Mouse (Mus musculus): ENCODE results near the gene 5730455P16Rik.
"Not testable (repeated sequence)": the region's sequence is repeated elsewhere in the genome, so short reads cannot be mapped to it uniquely, and the experiment has no call there.

5730455P16Rik gene

DNA sequence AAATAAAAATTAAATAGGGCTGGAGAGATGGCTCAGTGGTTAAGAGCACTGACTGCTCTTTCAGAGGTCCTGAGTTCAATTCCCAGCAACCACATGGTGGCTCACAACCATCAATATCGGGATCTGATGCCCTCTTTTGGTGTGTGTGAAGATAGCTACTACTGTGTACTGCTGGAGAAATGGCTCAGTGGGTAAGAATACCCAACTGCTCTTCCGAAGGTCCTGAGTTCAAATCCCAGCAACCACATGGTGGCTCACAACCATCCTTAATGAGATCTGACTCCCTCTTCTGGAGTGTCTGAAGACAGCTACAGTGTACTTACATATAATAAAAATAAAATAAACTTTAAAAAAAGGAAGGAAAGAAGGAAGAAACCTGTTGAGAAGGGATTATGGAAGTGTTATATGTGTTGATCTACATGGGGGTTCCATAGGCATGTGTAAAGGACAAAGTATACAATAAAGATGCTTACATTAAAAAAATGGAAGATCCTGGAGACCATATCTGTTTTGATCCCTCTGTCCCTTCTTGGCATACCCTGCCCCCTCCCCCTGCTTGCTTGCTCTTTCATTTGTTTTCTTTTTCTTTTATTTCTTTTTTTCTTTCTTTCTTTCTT, 726 bp upstream of the 5730455P16Rik start:
- not testable (repeated sequence) for DNase-seq

DNA sequence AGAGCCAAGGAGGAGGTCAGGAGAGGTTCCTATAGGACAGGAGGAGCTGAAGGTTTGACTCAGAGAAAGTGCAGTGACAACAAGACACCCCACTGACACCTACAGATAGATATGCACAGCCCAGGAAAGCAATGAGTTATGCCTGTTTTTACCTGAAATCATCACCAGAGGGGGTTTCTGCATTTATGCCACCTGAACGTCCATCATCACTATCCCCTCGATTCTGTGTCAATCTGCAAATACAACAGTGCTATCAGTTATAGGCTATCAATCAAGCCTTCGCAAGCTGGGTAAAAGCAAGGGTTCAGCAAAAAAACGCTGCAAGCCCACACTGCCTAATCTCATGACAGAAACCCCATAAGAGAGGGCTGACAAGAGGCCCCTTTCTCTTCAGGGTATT, 1.2 kb downstream of the 5730455P16Rik start:
- DNase-seq: no peak

DNA sequence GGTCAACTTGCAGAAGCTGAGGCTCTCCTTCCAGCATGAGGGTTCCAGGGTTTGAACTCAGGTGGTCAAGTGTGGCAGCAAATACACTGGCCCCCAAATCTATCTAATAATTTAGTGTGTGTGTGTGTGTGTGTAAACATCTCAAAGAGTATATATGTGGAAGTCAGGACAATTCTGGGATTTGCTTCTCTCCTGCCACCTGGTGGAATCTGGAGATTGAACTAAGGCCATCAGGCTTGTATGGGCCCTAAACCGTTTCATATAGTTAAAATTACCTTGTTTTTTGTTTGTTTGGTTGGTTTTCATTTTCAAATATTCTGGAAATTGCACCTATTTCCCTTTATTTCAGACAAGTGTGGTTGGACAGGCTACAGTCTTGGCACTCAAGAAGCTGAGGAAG, 8.9 kb downstream of the 5730455P16Rik start:
- no peak for DNase-seq

DNA sequence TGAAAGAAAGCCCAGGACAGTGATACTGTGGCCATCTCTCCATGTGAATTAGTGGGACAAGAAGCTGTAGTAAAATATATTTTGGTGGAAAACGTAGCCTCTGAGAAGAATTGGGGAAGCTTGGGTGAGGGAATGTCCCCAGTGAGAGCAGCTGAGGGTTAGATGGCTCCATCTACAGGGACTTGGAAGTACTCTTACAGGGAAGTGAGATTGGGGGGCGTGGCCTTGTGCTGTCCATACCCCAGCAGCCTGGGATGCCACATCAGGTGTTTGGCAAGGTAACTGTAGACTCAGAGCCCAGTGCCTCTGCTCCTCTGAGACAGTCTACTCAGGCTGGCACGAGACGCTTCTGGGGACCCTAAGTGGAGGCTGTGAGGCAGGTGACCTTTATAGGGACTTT, 23.0 kb downstream of the 5730455P16Rik start:
- DNase-seq: peak in 1 of 2 experiments; percentile 24

DNA sequence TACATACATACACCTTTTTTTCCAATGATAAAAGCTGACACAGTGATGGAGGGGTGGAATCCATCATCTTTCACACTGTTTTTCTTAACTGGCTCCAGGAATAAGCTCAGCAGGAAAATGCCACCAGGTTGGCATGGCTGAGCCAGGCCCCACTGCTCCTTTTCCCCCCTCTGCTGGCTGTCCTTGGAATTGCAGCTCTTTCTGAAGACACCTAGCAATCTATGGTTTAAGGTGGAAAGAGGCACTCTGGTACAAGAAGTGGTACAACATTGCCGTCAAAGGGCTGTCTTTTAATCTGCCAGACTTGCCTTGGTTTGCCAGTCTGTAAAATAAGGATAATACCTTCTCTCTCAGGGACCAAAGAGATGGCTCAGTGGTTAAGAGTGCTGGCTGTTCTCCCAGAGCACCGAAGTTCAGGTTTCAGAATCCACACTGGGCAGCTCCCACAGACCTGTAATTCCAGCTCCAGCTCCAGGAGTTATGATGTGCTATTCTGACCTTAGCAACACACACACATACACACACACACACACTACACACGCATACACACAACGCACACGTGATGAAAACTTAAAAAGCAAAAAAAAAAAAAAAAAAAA, 25.9 kb downstream of the 5730455P16Rik start:
- peak; percentile 43 to 84 for DNase-seq

DNA sequence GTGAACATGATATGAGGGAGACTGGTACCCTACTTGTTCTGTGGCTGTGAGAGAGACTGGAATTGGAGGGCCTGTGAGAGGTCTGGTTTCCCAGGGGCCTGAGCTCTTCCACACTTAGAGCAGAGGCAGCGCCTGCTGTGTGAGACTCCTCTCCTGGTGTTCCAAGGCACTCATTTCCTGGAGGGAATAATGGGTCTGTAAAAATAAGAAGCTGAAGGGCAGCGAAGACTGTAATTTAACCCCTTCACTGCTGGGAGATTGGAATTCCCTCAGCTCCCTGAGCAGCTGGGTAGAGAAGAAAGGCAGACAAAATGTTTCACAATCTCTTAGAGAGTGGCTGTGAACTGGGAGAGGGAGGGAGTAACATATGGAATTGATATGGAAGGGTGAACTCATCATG, 35.4 kb downstream of the 5730455P16Rik start:
- no peak for DNase-seq

DNA sequence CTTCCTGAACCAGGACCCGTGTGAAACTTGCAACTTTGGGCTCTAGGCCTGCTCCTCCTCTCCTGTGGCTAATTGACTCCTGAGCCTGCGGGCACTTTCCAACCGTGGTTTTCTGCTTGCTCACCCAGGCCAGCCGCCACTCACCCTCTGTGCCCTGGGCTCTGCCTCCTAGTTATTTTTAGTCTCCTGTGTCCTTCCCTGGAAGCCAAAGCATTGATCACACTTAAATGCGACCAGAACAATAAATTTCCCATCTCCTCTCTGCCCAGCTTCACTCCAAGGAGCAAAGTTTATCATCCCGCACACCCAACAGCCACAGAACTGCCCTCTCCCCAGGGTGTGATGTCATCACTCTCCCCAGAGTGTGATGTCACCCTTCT, 41.5 kb downstream of the 5730455P16Rik start:
- no peak for DNase-seq

DNA sequence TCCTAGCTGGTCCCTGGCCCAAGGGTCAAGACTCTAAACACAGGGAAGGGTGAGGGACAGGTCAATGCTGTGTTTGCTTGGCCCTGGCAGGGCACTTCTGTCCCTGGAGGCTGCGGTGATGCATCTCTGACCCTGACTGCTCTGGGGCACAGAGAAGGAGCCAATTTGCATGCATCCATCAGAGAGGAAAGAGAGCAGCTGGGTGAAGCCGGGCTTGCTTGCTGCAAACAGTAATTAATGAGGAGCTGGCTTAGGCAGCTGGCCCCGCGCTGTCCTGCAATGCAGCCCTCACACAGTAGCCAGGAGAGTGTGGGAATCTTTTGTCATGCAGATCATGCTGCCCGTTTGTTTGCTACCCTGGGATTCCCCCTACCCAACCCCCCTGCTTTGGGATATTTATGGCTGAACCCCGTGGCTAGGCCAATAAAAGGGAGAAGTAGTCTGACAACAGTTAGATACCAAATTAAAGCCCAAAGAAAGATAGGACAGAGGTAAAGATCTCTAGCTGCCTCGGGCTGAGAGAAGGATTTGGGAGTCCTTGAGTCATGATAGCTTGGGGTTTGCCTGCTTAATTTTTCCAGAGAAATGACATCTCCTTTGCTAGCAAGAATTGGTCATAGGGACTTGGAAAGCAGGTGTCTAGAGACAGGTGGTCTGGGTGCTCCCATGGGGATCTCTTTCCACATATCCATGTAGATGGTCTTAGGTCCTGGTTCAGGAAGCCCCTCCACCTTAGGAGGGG, 42.1 kb downstream of the 5730455P16Rik start:
- DNase-seq: no peak

DNA sequence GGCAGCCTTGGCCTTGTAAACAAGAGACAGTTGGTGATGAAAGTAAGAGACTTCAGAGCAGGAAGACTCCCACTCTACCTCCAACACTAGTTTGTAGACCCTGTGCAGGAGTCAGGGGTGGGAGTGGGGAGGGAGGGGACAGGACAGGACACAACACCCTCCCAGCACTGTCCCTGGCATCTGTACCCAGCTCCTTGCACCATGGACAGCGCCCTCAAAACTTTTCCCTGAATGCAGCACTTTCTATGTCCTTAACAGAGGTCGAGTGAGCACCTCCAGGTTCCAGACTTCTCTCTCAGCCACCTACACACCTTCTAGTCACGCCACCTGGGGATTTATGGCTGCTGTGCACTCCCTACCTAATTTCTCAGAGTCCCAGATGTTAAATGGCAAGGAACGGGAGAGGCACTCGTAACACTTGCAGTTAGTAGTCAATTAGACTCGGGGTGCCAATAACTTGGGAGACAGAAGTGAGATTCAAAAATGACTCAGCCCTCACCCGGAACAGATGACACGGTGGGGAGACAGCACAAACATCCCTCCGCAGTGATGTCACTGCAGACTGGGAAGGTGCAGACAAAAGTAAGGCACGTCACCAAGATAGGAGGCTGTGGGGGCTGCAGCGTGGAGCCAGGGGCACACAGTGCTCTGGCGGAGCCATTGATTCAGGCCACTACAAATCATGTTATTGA, 45.0 kb downstream of the 5730455P16Rik start:
- DNase-seq: no peak

DNA sequence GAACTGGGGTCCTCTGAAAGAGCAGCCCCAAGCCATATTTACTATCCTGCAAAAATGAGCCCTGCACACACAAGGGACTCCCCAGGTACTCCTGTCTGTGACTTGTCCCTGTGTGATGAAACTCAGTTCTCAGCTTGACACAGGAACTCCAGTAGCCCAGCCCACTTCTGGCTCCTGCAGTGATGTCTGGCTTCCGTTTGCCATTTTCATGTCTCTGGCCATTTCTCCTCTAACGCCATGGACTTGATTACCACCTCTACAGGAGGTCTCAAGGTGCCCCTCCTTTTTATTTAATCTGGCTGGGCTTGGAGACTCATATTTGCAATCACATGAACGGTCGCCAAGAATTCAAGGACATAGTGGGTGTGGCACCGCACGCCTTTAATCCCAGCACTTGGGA, 53.2 kb downstream of the 5730455P16Rik start:
- DNase-seq: no peak

DNA sequence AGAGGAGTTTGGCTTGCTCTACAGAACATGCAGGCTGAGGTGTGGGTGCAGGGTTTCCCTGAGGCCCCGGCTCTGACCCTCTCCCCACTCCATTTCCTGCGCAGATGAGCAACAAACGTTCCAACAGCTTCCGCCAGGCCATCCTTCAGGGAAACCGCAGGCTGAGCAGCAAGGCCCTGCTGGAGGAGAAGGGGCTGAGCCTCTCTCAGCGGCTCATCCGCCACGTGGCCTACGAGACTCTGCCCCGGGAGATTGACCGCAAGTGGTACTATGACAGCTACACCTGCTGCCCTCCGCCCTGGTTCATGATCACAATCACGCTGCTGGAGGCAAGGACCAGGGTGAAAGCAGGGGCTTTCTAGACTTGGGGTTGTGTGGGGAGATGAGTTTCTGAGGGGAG, 54.6 kb downstream of the 5730455P16Rik start:
- DNase-seq: no peak

DNA sequence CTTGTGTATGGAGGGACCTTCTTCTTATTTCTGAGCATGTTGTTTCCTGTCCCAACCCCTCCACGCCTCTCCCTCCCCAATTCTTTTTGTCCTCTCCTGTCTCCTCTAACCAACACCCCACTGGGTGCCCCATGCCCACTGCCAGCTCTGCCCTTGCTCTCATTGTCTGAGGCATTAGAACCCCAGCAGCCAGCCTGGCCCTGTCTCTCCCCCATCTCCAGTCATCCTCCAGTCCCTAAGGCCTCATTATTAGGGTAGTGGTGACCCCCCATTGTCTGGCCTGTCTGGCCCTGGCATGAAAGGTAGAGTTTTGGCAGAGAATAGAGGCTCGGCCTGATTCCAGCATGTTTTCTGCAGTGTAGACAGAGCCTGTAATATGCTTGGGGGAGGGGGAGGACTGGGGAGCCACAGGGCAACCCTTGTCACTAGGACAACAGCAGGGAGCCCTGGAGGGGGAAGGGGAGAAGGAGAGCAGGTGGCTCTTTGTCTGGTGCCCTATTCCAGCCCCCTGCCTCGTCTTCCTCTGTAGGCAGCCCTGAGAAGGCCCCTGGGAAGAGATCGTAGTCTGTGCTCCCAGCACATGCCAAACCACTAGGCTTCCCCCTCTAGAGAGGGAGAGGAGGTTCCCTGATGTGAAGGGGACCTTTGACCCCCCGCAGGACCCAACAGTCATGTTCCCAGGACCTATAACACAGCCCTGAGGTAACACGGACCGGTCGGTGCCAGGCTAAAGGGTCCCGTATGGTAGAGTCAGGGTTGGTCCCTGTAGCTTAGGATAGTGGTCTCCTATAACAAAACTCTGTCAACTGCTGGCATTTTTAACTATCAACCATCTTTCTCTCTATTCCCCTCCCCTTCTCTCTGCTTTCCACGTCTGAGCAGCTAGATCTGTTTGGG, 61.8 kb downstream of the 5730455P16Rik start:
- DNase-seq: no peak

DNA sequence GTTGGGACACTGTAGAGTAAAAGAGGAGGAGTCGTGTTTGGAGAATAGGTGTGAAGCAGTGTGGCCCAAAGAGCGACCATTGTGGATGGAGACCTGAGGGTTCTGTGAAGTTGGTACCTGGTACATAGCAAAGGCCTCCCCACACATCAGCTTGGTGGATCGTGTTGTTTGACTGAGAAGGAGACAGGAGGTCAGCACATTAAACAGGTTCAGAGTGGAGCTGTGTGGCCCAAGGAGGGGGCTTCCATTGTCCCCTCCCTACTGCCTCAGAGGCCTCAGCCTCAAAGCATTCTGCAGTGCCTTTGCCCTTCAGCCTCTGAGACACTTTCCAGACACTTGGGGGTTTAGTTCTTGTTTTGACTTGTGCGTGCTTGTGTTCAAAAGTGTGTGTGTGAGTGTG, 63.9 kb downstream of the 5730455P16Rik start:
- no peak for DNase-seq

DNA sequence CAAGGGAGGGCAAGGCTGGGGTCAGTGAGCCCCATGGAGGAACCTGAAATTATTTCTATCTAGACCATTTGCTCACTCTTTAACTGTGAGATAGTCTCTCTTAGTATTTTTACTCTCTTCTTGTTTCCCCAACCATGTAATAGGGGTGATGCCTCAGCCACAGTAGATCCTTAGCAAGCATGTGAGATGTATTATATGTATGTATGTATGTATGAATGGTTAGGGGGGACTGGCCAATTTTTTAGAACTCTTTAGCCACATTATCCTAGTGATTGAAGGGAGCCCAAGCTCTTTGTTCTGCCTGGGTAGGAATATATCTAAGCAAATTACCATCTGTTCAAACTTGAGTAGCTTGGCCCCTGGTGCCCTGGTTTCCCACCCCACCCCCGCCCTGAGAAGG, 64.4 kb downstream of the 5730455P16Rik start:
- DNase-seq: no peak

DNA sequence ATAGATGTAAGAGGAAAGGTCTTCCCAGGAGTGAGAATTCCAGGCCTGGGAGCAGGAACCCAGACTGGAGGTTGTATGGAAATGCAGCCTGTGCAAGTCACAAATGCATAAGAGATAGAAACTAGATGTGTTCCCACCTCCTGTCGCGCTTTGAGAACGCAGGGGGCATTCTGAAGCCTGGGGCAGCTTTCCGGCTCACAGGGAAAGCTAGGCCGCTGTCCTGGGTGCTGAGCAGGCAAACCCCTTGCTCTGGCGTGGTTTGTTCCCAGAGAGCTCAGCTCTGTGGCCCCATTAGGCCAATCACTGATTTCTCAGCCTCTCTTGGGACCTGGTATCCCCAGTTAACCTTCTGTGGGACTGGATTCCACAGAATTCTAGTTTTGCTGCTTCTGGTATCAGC, 65.3 kb downstream of the 5730455P16Rik start:
- DNase-seq: no peak

DNA sequence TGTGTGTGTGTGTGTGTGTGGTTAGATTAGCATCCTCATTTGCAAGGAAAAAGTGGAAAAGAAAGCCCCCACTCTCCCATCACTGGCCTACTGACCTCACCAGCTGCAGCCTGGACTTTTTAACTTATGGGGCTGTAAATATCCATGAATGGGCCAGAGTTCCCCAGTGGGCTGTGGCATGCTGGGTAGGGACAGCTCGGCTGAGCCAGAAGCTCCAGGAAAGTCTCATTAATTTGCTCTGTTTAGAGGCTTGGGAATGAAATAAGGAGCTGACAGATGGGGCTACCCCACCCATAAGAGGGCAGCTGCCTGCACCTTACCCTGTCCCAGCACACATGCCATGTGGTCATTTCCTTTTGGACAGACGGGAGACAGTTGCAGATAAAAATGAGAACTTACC, 65.8 kb downstream of the 5730455P16Rik start:
- DNase-seq: no peak

DNA sequence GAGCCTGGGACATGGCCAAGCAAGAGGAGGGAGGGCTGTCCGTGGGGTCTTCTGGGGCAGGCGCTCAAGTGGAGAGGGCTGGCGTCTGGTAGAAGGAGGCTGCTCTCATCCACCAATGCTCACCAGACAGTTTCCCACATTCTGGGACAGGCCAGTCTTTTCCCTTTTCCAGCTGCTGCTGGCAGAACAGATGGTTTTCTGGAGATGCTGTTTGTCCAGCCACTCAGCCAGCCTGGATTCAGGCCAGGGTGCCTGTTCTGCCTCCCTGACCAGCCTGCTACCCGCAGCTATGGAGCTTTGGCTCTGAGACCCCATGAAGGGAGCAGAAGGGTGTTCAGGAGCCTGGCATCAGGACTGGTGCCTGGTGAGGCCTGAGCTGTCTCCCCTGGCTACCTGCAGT, 66.6 kb downstream of the 5730455P16Rik start:
- DNase-seq: no peak

Measured in lung, postnatal 4 days (tissue).